Mouse (Mus musculus): ENCODE results near the gene Nfya.

GRCm38 (mm10) chr17:48376102-48376501, 33.6 kb downstream of the Nfya start:
- TF ChIP-seq CTCF (IDR thresholded peaks at IDR 0.05; ENCODE audit: insufficient read depth, low read depth, low read length) (no peak), POLR2A (IDR thresholded peaks at IDR 0.05; ENCODE audit: insufficient read depth, low read depth, low read length) (no peak)

Measured in olfactory bulb, adult 2 months (tissue).